Mouse (Mus musculus) stomach, postnatal 0 days (tissue): ENCODE measurements around the gene Bend7.

ENCODE experiments used
- CTCF ChIP-seq: IDR thresholded peaks from 2 replicates; pipeline ENCODE4 v1.5.1; 2016; ENCODE audit warnings: antibody characterized with exemption, low read depth, mild to moderate bottlenecking, moderate library complexity
- EP300 ChIP-seq: optimal IDR thresholded peaks from 2 replicates; pipeline ENCODE3; 2016; ENCODE audit warnings: antibody characterized with exemption

- no peak for TF ChIP-seq CTCF
- no peak for TF ChIP-seq EP300
Observed at GRCm38 (mm10) chr2:4816308-4816707, 98.7 kb downstream of the Bend7 start.
